Mouse (Mus musculus) left cerebral cortex, postnatal 25 days (tissue): Measurements from ENCODE around the gene Cryaa. TPM values are rescaled to one million over a fixed set of nuclear protein-coding genes. Genes with fewer than 3 reads are reported as not detected.
A peak's percentile ranks its signal among the peaks of the same experiment; 100 is the strongest.
"Not testable (repeated sequence)": the region's sequence is repeated elsewhere in the genome, so short reads cannot be mapped to it uniquely, and the experiment has no call there.

Experiments used
- DNase-seq, 2 experiments: peaks; one replicate each; pipeline ENCODE4 v3.0.0; 2022; ENCODE audit warnings: low spot score in 2 of 2, mixed read lengths in 1 of 2
- intact Hi-C: fragments of 180-260 bp; cut with DNase I; formaldehyde crosslinking; loops from one replicate; pipeline ENCODE4 v1.15.1; 2025
- total RNA-seq, 2 experiments: library from RNA; stranded (reverse); gene quantifications; 2 replicates each; pipeline ENCODE4 v1.2.3; 2021

The Cryaa gene
- total RNA-seq, 2 experiments from 2014 or later, result not detected

- DNase-seq, intact Hi-C loops: not testable (repeated sequence)
Observed at GRCm38 (mm10) chr17:31695356-31695755, 17.7 kb downstream of the Cryaa start.

GRCm38 (mm10) chr17:31698347-31698746 is 20.7 kb downstream of the Cryaa start:
- no peak for DNase-seq
- intact Hi-C loops, result no loop called here

DNA sequence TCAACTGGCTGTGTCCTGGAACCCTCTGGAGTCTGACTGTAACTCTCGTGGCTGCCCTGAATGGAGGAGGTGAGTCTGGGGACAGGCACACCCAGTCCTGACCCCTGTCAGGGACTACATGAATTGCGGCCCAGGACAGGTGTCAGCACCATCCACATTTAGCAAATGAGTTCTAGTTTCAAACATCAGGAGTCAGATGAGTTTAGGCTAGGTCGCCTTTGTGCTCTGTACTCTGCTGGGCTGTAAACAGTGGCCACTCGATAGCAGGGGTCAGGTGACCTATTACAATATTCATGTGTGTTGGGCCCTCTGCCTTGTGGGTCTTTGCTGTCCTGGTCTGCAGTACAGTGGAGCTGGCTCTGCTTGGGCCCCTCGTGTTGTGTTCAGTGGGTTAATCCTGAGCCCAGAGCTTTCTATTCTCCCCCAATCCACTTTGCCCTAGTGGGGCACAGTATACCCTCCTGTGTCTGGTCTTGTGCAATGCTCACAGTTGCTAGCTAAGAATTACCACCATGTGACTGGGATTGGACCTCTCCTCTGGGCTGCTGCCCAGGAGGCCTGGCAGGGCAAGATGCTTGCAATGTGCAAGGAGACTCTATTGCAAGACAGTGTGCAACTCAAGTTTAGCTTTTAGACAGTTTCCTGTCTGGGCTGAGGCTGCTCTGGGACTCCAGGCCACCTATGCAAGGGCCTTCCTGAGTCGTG is 25.8 kb downstream of the Cryaa start:
- intact Hi-C loops, result no loop called here
- DNase-seq, result peak in 1 of 2 experiments; percentile 14

- DNase-seq, result peak; percentile 18 to 54
- intact Hi-C loops, result no loop called here
Observed at GRCm38 (mm10) chr17:31705271-31706020, 27.8 kb downstream of the Cryaa start.

GRCm38 (mm10) chr17:31709121-31709741 is 31.6 kb downstream of the Cryaa start:
- DNase-seq, result no peak
- intact Hi-C loops, result no loop called here

DNA sequence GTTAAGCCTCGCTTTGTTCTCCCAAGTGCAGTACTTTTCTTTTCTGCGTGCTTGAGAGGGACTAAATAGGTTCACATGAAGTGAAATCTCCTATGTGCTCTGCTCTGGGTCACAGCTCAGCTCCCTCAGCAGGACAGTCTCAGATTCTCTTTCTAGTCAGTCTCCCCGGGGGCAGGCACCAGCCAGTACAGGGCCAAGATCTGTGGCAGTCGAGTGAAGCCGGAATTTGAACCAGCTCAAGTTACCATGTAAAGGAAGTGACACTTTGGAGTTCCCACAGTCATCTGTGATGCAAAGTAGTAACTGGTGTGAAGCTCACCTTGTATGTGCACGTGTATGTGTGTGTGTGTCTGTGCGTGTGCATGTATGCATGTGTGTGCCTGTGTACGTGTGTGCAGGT is 32.8 kb downstream of the Cryaa start:
- intact Hi-C loops, result no loop called here
- DNase-seq, result no peak

DNA sequence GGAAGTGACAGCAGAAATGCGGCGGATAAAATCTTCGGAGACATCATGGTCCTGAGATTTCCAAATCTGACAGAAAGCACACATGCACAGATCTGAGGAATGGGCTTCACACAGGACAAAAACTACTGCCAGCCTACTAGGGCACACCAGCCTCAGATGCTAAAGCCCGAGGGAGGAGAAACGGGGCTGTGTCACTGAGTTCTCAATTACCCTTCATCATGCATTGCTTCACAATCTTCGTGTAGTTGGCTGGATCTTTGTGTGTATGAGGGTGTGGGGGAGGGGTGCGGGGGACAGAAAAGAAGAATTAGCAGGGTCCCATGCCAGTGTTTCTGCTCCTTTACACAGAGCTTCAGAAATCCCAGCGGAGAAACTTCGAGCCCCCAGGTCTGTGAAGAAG is 36.1 kb downstream of the Cryaa start:
- intact Hi-C loops, result no loop called here
- DNase-seq, result no peak

DNA sequence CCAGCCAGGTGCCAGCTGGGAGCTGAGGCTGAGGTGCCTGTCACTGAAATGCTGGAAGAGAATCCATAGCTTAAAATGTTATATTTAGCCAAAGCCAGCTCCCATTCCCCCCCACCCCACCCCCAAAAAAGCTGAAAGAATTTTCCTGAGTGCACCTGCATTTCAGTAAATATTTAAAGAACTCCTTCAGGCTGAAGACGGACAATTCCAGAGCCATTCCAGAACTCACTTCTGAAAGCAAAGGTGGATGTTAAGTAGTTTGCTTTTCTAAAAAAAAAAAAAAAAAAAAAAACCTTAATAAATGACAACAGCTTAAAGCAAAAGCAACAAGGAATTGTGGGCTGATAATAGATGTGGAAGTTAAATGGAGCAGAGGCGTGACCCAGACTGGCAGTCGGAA is 36.5 kb downstream of the Cryaa start:
- DNase-seq, result no peak
- intact Hi-C loops, result no loop called here

GRCm38 (mm10) chr17:31715006-31715405 is 37.4 kb downstream of the Cryaa start:
- intact Hi-C loops, result no loop called here
- DNase-seq, result no peak

DNA sequence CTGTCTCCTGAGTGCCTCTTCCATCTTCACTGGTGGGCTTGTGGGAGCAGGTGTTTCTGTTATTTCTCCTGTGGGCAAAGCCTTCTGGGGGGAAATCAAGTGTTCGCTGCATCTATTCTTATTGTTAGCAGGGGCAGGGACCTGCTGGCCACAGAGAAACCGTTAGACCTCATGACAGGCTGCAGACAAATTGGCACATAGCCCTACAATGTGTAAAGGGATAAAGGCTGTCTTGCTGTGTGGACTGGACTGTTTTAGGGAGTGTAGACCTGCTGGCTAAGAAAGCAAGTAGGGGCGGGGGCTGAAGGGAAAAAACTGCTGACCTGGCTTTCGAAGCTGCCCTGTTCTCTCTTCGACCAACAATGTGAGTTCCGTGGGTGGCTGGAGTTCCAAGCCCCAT is 44.0 kb downstream of the Cryaa start:
- no peak for DNase-seq
- intact Hi-C loops, result no loop called here

DNA sequence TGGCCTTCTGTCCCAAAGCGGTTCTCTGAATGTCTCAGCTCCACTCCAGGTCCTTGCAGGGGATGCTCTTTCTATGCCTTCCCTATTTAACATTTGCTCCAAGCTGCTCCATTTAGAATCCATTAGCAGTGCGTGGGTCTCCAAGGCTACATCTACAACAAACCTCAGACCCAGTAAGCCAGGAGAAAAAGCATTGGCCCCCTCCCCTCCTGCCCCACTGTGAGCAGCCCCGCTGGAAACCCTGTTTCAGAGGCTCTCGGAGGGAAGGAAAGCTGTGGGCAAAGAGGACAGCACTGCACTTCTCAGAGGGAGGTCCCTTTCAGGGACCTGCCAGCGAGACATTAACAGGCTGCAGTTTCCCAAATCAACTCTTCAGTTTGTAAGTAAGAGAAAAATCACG is 47.8 kb downstream of the Cryaa start:
- no peak for DNase-seq
- intact Hi-C loops, result no loop called here

GRCm38 (mm10) chr17:31726216-31726615 is 48.6 kb downstream of the Cryaa start:
- DNase-seq, result no peak
- intact Hi-C loops, result no loop called here

DNA sequence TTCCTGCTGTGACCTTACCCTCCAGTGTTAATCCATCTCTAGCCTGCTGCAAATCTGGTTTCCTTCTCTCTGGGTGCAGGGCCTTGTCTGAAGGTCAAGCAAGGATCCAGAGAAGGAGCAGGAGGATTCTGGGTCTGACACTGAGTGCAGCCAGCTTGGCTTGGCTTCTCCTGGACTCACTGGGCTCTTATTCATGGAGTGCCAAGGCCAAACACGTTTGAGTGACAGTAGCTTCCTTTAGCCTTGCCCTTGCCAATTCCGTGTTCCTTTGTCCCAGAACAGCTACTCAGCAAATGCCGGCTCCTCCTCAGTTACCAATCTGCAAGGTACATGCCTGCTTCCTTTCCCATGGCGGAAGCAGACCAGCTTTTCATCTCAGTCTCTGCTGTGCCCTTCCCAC is 49.6 kb downstream of the Cryaa start:
- DNase-seq, result peak in 1 of 2 experiments; percentile 33
- intact Hi-C loops, result no loop called here

- DNase-seq, result no peak
- intact Hi-C loops, result no loop called here
Observed at GRCm38 (mm10) chr17:31728043-31728442, 50.4 kb downstream of the Cryaa start.

GRCm38 (mm10) chr17:31728968-31729501 is 51.4 kb downstream of the Cryaa start:
- intact Hi-C loops, result no loop called here
- peak in 1 of 2 experiments; percentile 9 for DNase-seq

- intact Hi-C loops, result no loop called here
- no peak for DNase-seq
Observed at GRCm38 (mm10) chr17:31731038-31731437, 53.4 kb downstream of the Cryaa start.

Other genes starting within 250 kb of the Cryaa start
- 10 to 100 TPM; 25.4 to 25.6 TPM for gene Wdr4, start 157.8 kb upstream of the Cryaa start, total RNA-seq
- gene Ndufv3, start 157.7 kb upstream of the Cryaa start, total RNA-seq, result 100 to 1,000 TPM; 265 to 268 TPM
- gene Pknox1, start 113.1 kb upstream of the Cryaa start, total RNA-seq, result 10 to 100 TPM; 14.7 to 20.0 TPM
- gene Cbs, start 40.6 kb upstream of the Cryaa start, total RNA-seq, result 10 to 100 TPM; 34.5 to 46.9 TPM
- 100 to 1,000 TPM; 107 to 119 TPM for gene U2af1, start 18.9 kb upstream of the Cryaa start, total RNA-seq
- gene Sik1, start 178.0 kb downstream of the Cryaa start, total RNA-seq, result 10 to 100 TPM; 20.2 to 20.9 TPM